ENCODE assay signal across 8 mouse cellular contexts in the genomic region with DNA sequence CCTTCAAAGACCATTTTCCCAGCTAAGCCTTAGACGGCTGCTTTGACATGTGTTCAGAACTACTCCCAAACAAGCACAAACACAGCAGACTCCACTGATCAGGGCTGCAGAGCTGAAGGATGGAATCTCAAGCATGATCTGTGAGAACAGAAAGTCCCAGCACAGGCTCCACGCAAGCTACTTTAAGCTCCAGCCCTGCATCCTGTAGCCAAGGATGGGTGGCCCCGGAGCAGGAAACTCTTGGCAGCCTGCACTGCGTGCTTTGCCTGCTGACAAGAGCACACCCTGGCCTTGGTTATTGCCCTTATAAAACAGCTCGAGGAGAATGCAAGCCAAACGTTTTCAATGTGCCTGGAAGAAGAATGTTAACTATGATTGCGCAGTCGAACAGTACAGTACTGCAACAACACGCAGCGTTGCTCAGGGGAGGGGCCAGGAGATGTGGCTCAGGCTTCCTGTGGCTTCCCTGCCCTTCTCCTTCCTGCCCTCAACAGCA.
DNase-seq lines count a peak whose midpoint lies in the region; ATAC-seq and TF ChIP-seq lines count a peak whose summit lies in the region.

No protein-coding gene starts in this region.

- H3K27me3 ChIP-seq in hindbrain, embryonic 11.5 days (ENCODE audit: control insufficient read depth, insufficient read depth, low read length): no peaks in the 10 kb centered on the region
- no peaks in the 10 kb centered on the region for H3K27me3 ChIP-seq in lung, embryonic 14.5 days (ENCODE audit: insufficient read depth, low read length)

- no peak overlapping the region for H3K4me3 ChIP-seq in hindbrain, embryonic 11.5 days (ENCODE audit: low read depth, low read length)
- H3K4me3 ChIP-seq in lung, embryonic 14.5 days (ENCODE audit: low read depth, low read length): no peak overlapping the region

- H3K4me1 ChIP-seq in hindbrain, embryonic 11.5 days (replicated peaks; ENCODE audit: control insufficient read depth, insufficient read depth, low read length): no peaks in the 10 kb centered on the region
- H3K4me1 ChIP-seq in lung, embryonic 14.5 days (ENCODE audit: insufficient read depth): peaks cover 7% of the 10 kb centered on the region

- H3K36me3 ChIP-seq in hindbrain, embryonic 11.5 days (ENCODE audit: control insufficient read depth, insufficient read depth, low read length): no peaks in the 10 kb centered on the region
- H3K36me3 ChIP-seq in lung, embryonic 14.5 days (ENCODE audit: insufficient read depth): no peaks in the 10 kb centered on the region

- no peaks in the 10 kb centered on the region for H3K9me3 ChIP-seq in hindbrain, embryonic 11.5 days (ENCODE audit: control insufficient read depth, low read length)
- no peaks in the 10 kb centered on the region for H3K9me3 ChIP-seq in lung, embryonic 14.5 days (ENCODE audit: low read depth, low read length)

- peak; percentile 64 for ATAC-seq in CD4-positive, CD25-positive, alpha-beta regulatory T cell, adult 4 months
- no peak for ATAC-seq in hindbrain, embryonic 11.5 days (ENCODE audit: low FRiP score)
- ATAC-seq in lung, embryonic 14.5 days (ENCODE audit: insufficient read depth): peak; percentile 93

- peak; percentile 57 for DNase-seq in brain, adult 2 months (ENCODE audit: low read depth, low spot score)
- DNase-seq in frontal cortex, postnatal 14 days (ENCODE audit: low spot score in 2 of 2): peak; percentile 31 to 46
- peak; percentile 12 for DNase-seq in hindbrain, embryonic 11.5 days (ENCODE audit: low spot score)
- DNase-seq in layer of hippocampus, adult 9-10 months (ENCODE audit: low spot score): peak; percentile 11
- DNase-seq in lung, embryonic 14.5 days: peak; percentile 87
- peak; percentile 76 for DNase-seq in ovary, postnatal 36 days (ENCODE audit: low spot score)
- peak; percentile 57 for DNase-seq in urinary bladder, postnatal 25 days (ENCODE audit: low spot score)

- no peak overlapping the region for H3K4me2 ChIP-seq in hindbrain, embryonic 11.5 days (replicated peaks; ENCODE audit: low read depth, low read length)
- peak overlapping the region; percentile 46 for H3K4me2 ChIP-seq in lung, embryonic 14.5 days

- WGBS in hindbrain, embryonic 11.5 days: 56% methylated on average over 10 of the region's 10 CpGs
- 6% methylated on average over 10 of the region's 10 CpGs for WGBS in lung, embryonic 14.5 days

- no peak overlapping the region for H3K9ac ChIP-seq in hindbrain, embryonic 11.5 days (ENCODE audit: low read depth, low read length)
- H3K9ac ChIP-seq in lung, embryonic 14.5 days: no peak overlapping the region

- no peak overlapping the region for H3K27ac ChIP-seq in hindbrain, embryonic 11.5 days (ENCODE audit: low read depth, low read length)
- peak overlapping the region; percentile 86 for H3K27ac ChIP-seq in lung, embryonic 14.5 days (ENCODE audit: low read depth)

- no peak for TF ChIP-seq CTCF in lung, embryonic 14.5 days (IDR thresholded peaks at IDR 0.05; ENCODE audit: low read depth)

Comparison
In these comparisons a context has a peak if more than half of its experiments do, and no peak if none do; other contexts are left out.
1. DNase-seq: peak in every context shown above with its lines; median percentile 87 in lung, embryonic 14.5 days; 76 in ovary, postnatal 36 days; 57 in brain, adult 2 months; 57 in urinary bladder, postnatal 25 days; 38 in frontal cortex, postnatal 14 days; 12 in hindbrain, embryonic 11.5 days; 11 in layer of hippocampus, adult 9-10 months.